Mouse (Mus musculus): ENCODE results near the gene Abcb10. TPM values are rescaled to one million over a fixed set of nuclear protein-coding genes. Genes with fewer than 3 reads are reported as not detected.

Abcb10 gene
- polyA plus RNA-seq (2015; fragmentation: Nextera tagmentation; extraction: Ambion mirVana) = 16.8 and 17.6 TPM in 2 replicates

DNA sequence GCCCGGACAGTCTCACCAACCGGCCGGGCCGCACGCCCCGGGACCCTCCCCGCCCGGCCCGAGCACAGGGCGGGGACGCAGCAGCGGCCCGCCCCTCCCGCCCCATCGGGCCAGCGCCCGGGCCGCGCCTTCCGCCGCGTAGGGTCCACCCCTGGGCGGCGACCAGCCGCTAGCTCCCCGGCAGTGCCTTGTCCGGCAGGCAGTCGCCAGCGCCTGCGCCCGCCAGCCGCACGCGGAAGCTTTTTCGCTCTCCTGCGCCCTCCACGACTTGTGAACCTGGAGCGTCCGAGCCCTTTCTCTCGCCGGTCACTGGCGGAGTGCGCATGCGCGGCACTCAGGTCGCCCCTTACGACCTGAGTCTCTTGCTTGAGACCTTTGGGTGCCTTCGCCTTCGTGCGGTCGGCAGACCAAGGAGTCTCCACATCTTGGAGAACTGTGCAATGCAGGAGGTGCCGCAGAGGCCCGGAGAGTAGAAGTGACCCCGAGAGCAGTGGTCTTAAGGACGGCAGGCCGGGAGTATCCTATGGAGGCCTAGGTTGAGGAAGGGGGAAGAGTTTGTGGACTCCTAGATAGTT is at the start of gene Abcb10:
TSS of gene Abcb10 (minus strand) at position 297 of the 575 bp plus-strand sequence.

DNA sequence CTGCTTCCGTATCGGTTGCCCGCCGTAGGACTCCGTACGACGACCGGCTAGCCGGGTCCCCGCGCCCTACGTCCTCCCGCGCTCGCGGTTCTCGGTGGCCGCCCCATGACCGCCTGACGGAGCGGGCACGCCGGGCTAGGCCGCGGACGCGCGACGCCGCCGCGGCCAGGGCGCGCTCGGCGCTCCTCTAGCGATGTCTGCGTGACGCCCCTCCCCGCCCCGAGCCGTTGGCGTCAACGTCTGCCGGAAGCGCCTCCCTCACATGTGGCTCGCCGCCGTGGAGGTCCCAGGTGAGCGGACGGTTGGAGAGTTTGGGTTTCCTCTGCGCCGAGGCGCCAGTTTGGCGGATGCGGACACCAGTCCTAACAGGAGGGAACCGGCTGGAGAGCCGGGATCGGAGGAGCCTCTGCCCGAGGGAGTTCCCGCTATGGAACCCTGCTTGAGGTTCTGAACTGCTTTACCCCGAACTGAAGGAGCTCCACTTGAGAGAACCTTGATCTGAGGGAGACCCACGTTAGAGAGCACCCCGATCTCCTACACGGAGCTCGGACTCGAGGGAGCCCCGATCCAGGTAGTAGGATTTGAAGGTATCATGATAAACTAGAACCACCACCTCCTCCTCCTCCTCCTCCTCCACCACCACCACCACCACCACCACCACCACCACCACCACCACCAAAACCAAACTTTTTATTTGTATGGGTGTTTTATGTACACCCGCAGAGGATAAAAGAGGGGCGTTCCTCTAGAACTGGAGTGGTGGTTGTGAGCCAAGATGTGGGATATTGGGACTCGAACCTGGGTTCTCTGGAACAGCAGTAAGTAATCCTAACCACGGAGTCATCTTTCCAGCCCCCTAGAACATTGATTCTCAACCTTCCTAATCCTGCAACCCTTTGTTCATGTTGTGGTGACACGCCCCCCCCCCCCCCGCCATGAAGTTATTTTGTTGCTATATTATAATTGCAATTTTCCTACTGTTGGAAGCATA is 38.6 kb upstream of the Abcb10 start, which contains the start of the genes Taf5l and Urb2:
TSS of gene Taf5l (minus strand) at position 161 of the 991 bp plus-strand sequence.
TSS of gene Urb2 (plus strand) at position 272 of the 991 bp plus-strand sequence.

DNA sequence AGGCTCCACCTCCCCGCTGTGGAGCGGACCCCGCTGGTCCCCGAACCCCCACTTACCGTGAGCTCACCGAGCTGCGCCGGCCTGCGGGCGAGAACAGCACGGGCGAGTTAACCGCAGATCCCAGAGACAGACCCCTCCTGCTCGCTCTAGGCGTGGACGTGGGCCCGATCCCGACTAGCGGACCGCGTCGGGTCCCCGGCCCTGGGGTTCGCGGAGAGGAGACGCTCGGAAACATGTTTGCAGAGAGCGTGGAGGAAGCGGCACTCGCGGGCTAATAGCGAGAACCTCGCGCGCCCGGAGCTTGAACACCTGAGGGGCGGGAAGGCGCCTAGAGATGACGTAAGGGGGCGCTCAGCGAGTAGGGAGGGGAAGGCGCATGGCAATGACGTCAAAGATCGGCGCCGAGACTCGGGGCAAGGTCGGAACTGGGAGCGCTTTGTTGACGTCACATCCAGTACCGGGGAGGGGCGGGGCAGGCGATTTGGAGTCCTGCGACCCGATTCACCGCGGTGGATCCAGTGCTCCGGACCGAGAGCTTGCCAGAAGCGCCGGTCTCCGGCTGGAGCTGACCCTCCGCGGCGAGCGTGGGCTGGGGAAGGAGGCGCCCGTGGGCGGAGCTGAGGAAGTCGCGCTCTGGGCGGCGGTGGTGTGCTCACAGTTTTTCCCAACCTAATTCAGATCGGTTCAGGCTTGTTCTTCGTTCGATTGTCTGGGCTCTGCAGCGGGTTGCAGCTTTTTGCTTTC is 33.8 kb downstream of the Abcb10 start, which contains the start of gene Nup133:
TSS of gene Nup133 (minus strand) at position 324 of the 744 bp plus-strand sequence.

MicroRNAs encoded within 50 kb of the gene (microRNA counts, 519-probe panel; counts per million panel counts)
- 40.5 counts per million for microRNA mmu-miR-1967

Small RNAs within 50 kb of the gene (microRNA-seq; reads per million reads assigned to microRNA genes)
- not detected for gene Mir1967

Other genes starting within 250 kb of the Abcb10 start
- gene Rab4a, start 177.1 kb downstream of the Abcb10 start, polyA plus RNA-seq (2015; fragmentation: Nextera tagmentation; extraction: Ambion mirVana) = 107 and 111 TPM in 2 replicates
- 6.2 and 6.3 TPM in 2 replicates for gene Ccsap, start 122.9 kb downstream of the Abcb10 start, polyA plus RNA-seq (2015; fragmentation: Nextera tagmentation; extraction: Ambion mirVana)
- gene Acta1, start 88.4 kb downstream of the Abcb10 start, polyA plus RNA-seq (2015; fragmentation: Nextera tagmentation; extraction: Ambion mirVana) = 41.3 and 41.8 TPM in 2 replicates
- 15.2 and 15.4 TPM in 2 replicates for gene Nup133, start 33.9 kb downstream of the Abcb10 start, polyA plus RNA-seq (2015; fragmentation: Nextera tagmentation; extraction: Ambion mirVana)
- 15.6 and 16.2 TPM in 2 replicates for gene Taf5l, start 38.3 kb upstream of the Abcb10 start, polyA plus RNA-seq (2015; fragmentation: Nextera tagmentation; extraction: Ambion mirVana)
- gene Urb2, start 38.4 kb upstream of the Abcb10 start, polyA plus RNA-seq (2015; fragmentation: Nextera tagmentation; extraction: Ambion mirVana) = 1.5 and 2.1 TPM in 2 replicates
- 65.3 and 66.1 TPM in 2 replicates for gene Galnt2, start 248.3 kb upstream of the Abcb10 start, polyA plus RNA-seq (2015; fragmentation: Nextera tagmentation; extraction: Ambion mirVana)